Mouse (Mus musculus) mouse trophoblast stem cell (cell line): ENCODE measurements around the gene Whrn.

Experiments used
- in situ Hi-C, 2 experiments: fragments of 300-500 bp; cut with MseI, MboI; formaldehyde crosslinking; loops; 2 replicates in 1 of 2; 3 replicates in 1 of 2; pipeline ENCODE4 v1.15.1; 2025

Gene Whrn

GRCm38 (mm10) chr4:63383474-63383873, 112.3 kb downstream of the Whrn start:
- in situ Hi-C loops, result no loop called here

DNA sequence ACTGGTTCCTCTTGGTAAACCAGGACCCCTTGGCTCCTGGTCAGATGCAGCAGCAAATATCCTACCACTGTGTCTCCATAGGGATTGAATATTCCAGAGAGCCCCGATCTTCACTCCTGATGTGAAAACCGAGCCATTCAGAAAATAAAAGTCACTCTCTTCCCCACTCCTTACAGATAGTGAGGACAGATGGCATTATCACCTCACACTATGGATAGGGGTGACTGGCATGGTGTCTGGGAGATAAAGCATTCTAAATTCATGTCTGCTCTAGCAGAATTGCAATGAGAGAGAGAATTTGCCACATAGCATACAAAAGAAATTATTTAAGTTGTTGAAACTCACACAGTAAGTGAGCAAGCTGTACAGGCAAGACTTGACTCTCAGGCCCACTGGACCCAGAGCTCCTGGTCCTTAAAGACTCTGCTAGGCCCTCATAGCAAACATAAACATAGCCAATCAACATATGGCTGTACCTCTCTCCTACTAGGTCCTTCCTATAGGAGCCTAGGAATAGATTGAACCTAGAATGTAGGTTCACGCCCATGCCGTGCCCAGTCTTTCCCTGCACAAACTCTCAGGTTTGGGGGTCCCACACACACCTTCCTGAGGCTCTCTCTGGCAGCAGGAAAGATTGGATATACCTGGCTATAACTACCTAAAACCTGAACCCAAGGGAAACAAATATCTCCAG, 113.0 kb downstream of the Whrn start:
- in situ Hi-C loops, result no loop called here

GRCm38 (mm10) chr4:63377483-63377882, 118.3 kb downstream of the Whrn start:
- in situ Hi-C loops, result no loop called here

DNA sequence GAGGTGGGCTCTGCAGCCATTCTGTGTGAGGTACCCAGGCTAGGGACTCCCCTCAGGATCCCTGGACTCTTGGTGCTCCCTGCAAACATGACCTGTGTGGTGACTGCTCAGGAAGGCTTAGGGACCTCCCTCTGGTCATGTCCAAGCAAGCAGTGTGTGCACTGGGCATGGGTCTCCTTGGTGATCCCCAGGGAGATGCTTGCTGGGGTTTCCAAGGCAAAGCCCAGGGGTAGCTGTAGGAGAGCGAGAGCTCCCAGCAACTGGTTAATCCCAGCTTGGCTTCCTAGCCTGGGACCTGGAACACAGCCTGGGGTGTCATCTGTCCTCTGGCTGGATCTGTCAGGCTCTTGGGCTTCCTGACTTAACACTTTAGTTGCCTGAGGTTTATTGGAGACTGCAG, 120.4 kb downstream of the Whrn start:
- in situ Hi-C loops, result no loop called here

- in situ Hi-C loops, result no loop called here
These were observed 121.5 kb downstream of the Whrn start for GRCm38 (mm10) chr4:63374331-63374730.

GRCm38 (mm10) chr4:63373404-63373803, 122.4 kb downstream of the Whrn start:
- in situ Hi-C loops, result no loop called here

GRCm38 (mm10) chr4:63371890-63372289, 123.9 kb downstream of the Whrn start:
- in situ Hi-C loops, result no loop called here

GRCm38 (mm10) chr4:63370897-63371296, 124.9 kb downstream of the Whrn start:
- in situ Hi-C loops, result no loop called here

- in situ Hi-C loops, result no loop called here
These were observed 127.2 kb downstream of the Whrn start for GRCm38 (mm10) chr4:63368577-63368976.
